Mouse (Mus musculus): Measurements from ENCODE around the gene Fgfr1op.
A peak's percentile ranks its signal among the peaks of the same experiment; 100 is the strongest.
"Not testable (repeated sequence)": the region's sequence is repeated elsewhere in the genome, so short reads cannot be mapped to it uniquely, and the experiment has no call there.

Fgfr1op gene

DNA sequence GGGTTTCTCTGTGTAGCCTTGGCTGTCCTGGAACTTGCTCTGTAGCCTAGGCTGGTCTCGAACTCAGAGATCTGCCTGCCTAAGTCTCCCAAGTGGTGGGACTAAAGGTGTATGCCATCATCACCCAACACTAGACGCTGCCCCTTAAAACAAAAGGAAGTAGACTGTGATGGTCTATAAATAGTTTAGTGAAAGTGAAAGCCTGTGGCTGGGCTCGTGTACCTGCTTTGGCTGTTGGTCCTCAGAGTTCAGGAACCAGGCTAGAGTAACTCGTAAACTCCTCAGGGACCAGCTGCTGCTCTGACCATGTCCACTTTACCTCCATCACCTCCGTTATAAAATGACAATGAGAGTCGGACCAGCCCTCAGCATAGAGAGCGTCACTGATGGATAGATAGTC, 5.0 kb downstream of the Fgfr1op start:
- DNase-seq (ENCODE audit: low read depth, low spot score): no peak

- no peak for DNase-seq (ENCODE audit: low read depth, low spot score)
Observed at GRCm38 (mm10) chr17:8171081-8171480, 5.8 kb downstream of the Fgfr1op start.

GRCm38 (mm10) chr17:8177090-8177489, 11.8 kb downstream of the Fgfr1op start:
- DNase-seq (ENCODE audit: low read depth, low spot score): peak; percentile 40

DNA sequence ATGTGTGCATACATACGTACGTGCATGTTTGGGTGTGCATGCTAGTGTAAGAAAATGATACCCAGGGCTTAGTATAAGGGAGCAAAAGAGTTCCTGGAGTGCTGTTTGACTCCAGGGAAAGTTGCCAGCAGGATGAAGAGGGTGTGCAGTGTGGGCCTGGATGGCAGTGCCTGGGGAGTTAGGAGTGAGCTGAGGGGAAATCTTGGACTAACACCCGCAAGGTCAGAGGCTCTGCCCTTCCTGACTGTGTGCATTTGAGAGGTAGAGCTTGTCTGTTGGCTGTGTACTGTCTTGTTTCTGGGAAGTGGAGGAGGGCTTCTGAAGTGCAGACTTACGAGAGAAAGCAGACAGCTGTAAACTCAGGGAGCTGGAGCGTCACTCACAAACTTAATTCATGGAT, 18.5 kb downstream of the Fgfr1op start:
- DNase-seq (ENCODE audit: low read depth, low spot score): no peak

- DNase-seq (ENCODE audit: low read depth, low spot score): no peak
Observed at GRCm38 (mm10) chr17:8184217-8184616, 18.9 kb downstream of the Fgfr1op start.

DNA sequence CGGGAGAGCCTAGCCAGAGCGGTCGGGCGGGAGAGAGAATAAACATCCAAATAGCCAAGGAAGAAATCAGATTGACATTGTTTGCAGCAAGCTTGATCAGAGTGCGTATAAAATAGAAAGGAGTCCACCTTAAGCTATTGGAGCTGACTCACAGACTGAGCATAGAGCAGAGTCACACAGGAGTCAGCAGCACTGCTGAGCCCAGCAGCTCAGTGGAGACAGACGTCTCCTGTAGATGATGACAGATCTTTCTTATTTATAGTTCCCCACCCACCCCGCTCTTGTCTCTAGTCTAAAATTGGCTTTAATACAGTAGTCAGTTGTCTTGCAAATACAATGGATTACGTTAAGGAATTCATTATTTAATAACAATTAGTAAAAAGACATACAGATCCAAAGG, 28.4 kb downstream of the Fgfr1op start:
- peak; percentile 76 for DNase-seq (ENCODE audit: low read depth, low spot score)

- DNase-seq (ENCODE audit: low read depth, low spot score): no peak
Observed at GRCm38 (mm10) chr17:8195685-8196376, 30.5 kb downstream of the Fgfr1op start.

DNA sequence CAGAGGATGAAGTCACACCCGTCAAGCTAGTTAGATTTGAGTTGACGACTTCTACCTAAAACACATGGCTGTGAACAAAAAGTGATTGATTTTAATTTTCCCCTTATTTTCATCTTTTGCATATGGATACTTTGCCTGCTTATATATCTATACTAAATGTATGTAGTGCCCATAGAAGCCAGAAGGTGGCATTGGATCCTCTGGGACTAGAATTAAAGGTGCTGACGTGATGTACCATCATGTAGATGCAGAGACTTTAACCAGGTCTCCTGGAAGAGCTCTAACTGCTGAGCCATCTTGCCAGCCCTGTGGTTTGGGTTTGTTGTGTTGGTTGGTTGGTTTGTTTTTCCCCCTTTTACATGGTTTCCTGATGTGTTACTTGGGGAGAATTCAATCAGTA, 32.4 kb downstream of the Fgfr1op start:
- peak; percentile 51 for DNase-seq (ENCODE audit: low read depth, low spot score)

- DNase-seq (ENCODE audit: low read depth, low spot score): peak; percentile 31
Observed at GRCm38 (mm10) chr17:8199067-8199935, 34.0 kb downstream of the Fgfr1op start.

DNA sequence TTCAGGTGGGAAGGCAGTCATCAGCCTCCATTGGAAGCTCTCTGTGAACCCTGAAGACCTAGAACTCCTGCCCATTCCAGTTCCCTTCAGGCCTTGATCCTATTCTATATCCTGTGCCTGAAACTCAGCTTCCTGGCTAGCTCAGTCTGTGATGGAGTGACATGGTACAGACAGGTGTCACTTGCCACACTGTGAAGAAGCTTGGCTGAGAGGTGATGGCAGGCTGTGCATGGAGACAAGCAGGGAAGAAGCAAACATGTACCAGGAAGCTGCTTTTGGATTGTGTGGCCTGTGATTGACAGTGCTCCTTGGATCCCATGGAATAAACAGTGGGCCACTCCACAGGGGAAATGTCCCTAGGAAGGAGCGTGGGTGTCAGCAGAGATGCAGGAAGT, 34.6 kb downstream of the Fgfr1op start:
- DNase-seq (ENCODE audit: low read depth, low spot score): no peak

GRCm38 (mm10) chr17:8203487-8203886, 38.2 kb downstream of the Fgfr1op start:
- no peak for DNase-seq (ENCODE audit: low read depth, low spot score)

DNA sequence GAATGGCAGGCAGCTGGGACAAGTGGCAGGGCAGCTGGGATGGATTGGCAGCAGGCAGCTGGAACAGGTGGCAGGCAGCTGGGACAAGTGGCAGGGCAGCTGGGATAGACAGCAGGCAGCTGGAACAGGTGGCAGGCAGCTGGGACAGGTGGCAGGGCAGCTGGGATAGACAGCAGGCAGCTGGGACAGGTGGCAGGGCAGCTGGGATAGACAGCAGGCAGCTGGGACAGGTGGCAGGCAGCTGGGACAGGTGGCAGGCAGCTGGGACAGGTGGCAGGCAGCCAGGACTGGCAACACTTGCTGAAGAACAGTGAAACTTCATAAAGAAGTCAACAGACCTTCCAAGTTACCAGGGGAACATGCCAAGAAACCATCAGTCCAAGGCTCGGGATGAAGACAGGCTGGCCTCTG, 39.9 kb downstream of the Fgfr1op start:
- DNase-seq (ENCODE audit: low read depth, low spot score): not testable (repeated sequence)

- DNase-seq (ENCODE audit: low read depth, low spot score): no peak
Observed at GRCm38 (mm10) chr17:8206691-8207090, 41.4 kb downstream of the Fgfr1op start.

GRCm38 (mm10) chr17:8209696-8210095, 44.4 kb downstream of the Fgfr1op start:
- no peak for DNase-seq (ENCODE audit: low read depth, low spot score)

GRCm38 (mm10) chr17:8210170-8210569, 44.9 kb downstream of the Fgfr1op start:
- no peak for DNase-seq (ENCODE audit: low read depth, low spot score)

- DNase-seq (ENCODE audit: low read depth, low spot score): no peak
Observed at GRCm38 (mm10) chr17:8210675-8211074, 45.4 kb downstream of the Fgfr1op start.

DNA sequence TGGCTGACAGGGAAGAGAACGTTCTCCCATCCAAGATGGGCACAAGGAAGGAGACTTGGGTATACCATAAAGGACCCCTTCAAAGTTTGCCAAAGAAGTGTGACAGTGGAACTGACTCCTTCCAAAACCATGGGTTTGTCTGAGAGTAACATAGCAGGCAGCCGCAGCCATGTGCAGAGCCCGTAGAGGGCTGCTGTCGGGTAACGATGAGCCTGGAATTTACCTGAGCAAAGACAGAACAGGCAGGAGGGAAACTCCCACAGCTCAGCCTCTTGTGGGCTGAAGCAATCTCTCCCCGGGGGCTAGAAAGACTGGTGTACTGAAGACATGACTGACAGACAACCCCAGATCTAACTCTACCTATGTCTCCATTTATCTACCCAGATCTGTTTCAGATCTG, 46.1 kb downstream of the Fgfr1op start:
- no peak for DNase-seq (ENCODE audit: low read depth, low spot score)

- DNase-seq (ENCODE audit: low read depth, low spot score): no peak
Observed at GRCm38 (mm10) chr17:8214369-8214768, 49.1 kb downstream of the Fgfr1op start.

DNA sequence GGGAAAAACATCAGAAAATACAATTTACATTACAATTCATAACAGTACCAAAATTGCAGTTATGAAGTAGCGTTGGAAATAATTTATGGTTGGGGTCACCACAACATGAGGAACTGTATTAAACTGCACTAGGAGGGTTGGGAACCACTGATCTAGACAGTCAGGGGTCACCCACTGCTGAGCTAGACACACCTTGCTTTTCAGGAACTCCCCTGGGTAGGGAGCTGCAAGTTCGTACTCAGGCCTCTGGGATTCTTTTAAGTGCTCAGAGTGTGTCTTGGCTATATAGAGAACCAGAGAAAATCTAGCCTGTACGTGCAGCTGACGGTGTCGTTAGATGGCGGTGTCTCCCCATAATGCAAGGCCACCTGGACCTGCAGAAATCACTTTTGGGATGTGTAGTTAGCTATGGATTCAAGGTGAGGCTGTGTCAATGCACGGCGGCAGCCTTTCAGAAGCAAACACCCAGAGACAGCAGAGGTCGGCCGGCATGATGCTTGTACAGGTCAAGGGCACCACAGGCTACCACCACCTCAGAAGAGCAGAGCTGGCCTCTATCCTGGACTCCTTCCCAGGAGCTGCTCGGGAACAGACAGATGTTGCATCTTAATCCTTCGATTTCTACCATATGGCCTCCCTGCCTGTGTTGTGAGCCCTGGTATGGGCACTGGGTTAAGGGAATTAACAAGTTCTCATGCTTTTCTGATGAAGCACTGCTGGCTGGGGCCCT, 49.9 kb downstream of the Fgfr1op start:
- no peak for DNase-seq (ENCODE audit: low read depth, low spot score)

DNA sequence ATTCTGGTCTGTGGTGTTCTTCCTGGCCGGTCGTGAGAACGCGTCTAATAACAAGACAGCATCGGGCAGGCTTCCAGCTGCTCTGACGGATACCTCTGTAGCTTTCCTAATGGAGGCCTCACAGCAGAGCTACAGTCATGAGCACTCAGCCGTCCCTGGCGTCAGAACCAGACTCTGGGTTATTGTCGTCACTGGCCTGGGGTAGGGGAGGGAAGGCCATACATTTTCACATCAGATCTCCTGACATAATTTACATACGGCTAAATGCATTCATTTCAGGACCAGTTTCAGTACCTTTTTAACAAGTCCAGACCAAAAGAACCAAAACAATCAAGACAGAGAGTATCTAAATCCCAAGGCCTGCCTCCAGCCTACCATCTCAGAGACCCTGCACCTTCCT, 57.9 kb downstream of the Fgfr1op start:
- DNase-seq (ENCODE audit: low read depth, low spot score): no peak

DNA sequence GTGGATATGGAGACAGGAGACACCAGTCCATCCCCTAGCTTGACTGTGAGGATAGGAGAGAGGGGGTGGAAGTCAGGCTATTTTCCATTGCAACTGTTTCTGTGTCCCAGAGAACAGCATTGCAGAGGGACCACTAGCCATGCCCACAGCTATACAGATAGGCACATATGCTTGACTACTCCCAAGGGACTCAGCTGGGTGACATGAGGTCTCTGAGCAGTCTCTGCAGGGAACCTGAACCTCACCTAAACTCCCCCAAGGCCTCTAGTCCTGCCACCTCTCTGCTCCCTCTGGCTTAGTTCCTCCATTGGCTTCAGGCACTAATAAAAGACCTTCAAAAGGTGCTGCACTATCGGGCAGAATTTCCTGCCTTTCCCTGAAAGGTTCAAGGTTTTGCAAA, 58.8 kb downstream of the Fgfr1op start:
- DNase-seq (ENCODE audit: low read depth, low spot score): no peak

DNA sequence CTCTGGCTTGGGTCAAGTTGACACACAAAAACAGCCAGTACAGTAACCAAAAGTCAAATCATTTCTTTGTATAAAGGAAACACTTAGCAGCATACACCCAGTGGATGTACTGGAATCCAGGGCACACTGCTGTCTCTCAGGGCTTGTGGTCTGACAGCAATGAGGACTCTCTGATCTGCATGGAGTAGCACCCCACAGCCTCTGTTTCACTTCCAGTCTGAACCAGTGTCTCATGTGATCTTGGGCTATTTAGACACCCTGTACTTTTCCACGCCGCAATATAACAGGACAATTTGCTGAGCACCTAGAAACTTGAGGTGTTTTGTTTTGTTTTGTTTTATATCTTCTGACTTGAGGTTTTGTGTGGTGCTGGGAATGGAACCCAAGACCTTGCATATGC, 59.9 kb downstream of the Fgfr1op start:
- peak; percentile 28 for DNase-seq (ENCODE audit: low read depth, low spot score)

All from brain, adult 2 months (tissue).